ENCODE assay signal across 24 mouse cellular contexts in genomic region chr17:94255666-94256065, GRCm38 (mm10).
A peak's percentile ranks its signal among the peaks of the same experiment; 100 is the strongest.
DNase-seq lines count a peak whose midpoint lies in the region; ATAC-seq and TF ChIP-seq lines count a peak whose summit lies in the region.
"Had no signal": no experiment of that assay in that cellular context is flagged by ENCODE, and none has a peak within 500 bp of the region (broad histone marks: within the 10 kb centered on the region; RNA-seq: fewer than 3 reads in every experiment).

No protein-coding gene starts in this region.

- no peak for ATAC-seq in megakaryocyte-erythroid progenitor cell, adult 5-6 weeks (replicated peaks; ENCODE audit: low FRiP score, low TSS enrichment, poor library complexity, severe bottlenecking)
- ATAC-seq: hindbrain, embryonic 16.5 days; intestine, postnatal 0 days; lung, postnatal 0 days; Patski had no signal

- peak overlapping the region; percentile 82 for H3K27ac ChIP-seq in left cerebral cortex, adult 2 months
- H3K27ac ChIP-seq: embryonic facial prominence, embryonic 13.5 days; forebrain, embryonic 12.5 days; hindbrain, embryonic 10.5 days; midbrain, embryonic 12.5 days had no signal

- intact Hi-C loops in left cerebral cortex, adult 2 months (cut with DNase I): loop anchor here (1.0 to 10.0 kb wide), 4 partner anchors 29 to 331 kb away; no protein-coding TSS in a partner anchor

- peak; percentile 12 to 44 for DNase-seq in right cerebral cortex, adult 2 months (ENCODE audit: low spot score in 2 of 2)
- no peak for DNase-seq in right cerebral cortex, postnatal 14 days
- peak; percentile 7 to 23 for DNase-seq in left cerebral cortex, adult 2 months (ENCODE audit: extremely low spot score in 1 of 2, low spot score in 2 of 2)
- peak; percentile 20 to 30 for DNase-seq in right cerebral cortex, postnatal 10 days (ENCODE audit: low spot score in 2 of 2)
- no peak for DNase-seq in adrenal gland, postnatal 25 days
- DNase-seq in lung, postnatal 25 days (ENCODE audit: low spot score): no peak
- DNase-seq: B cell, adult 2 months; cerebellum, adult 11-12 months; cerebellum, postnatal 10 days; gastrocnemius, postnatal 14 days; heart, adult 11 months; kidney, postnatal 4 days; spleen, adult 18-20 months; thymus, postnatal 14 days had no signal

- no peak overlapping the region for H3K4me3 ChIP-seq in left cerebral cortex, adult 2 months
- H3K4me3 ChIP-seq: embryonic facial prominence, embryonic 13.5 days; erythroblast, embryonic 14.5 days; forebrain, embryonic 12.5 days; hindbrain, embryonic 10.5 days; midbrain, embryonic 12.5 days had no signal

- no peak for TF ChIP-seq CTCF in left cerebral cortex, adult 2 months (IDR thresholded peaks at IDR 0.05)

Comparison
In these comparisons a context has a peak if more than half of its experiments do, and no peak if none do; other contexts are left out.
1. DNase-seq: peak in right cerebral cortex, adult 2 months (2 of 2), left cerebral cortex, adult 2 months (2 of 2) and right cerebral cortex, postnatal 10 days (2 of 2); none in right cerebral cortex, postnatal 14 days (single experiment), adrenal gland, postnatal 25 days (single experiment) and lung, postnatal 25 days (single experiment).